Mouse (Mus musculus) right cerebral cortex, adult 18-20 months (tissue): ENCODE data around the gene Fbf1.

ENCODE experiments used
- DNase-seq: peaks from one replicate; pipeline ENCODE4 v3.0.0; 2022; ENCODE audit warnings: mixed read lengths

Gene Fbf1

DNA sequence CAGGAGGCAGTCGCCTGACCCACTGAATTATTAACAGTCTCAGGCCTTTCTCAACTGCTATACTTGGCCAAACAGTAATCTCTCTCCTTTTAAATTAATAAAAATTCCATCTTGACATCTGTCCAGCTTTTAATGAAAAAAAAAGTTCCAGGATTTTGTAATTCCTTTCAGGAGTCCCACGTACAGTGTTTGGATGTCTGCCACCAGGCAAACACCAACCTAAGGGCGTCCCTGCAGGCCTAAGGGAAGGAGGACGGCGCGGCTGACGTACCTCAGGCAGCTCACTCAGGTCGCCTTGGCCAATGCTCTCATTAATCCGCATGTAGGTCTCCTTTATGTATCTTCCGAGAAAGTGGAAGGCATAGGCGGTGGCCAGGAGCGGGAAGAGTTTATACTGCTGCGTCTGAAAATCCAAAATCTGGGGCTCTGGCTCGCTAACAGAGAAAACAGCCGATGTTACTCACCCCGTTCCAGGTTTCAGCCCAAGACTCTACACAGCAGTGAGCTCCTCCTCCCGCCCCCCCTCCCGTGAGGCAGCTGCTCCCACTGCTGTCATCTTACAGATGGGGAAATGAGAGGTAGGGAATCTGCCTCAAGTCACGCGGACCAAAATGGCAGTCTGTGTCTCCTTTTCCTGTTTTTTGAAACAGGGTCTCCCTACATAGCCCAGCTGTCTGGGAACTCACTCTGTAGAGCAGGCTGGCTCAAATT, 10.6 kb upstream of the Fbf1 start:
- DNase-seq, result no peak

DNA sequence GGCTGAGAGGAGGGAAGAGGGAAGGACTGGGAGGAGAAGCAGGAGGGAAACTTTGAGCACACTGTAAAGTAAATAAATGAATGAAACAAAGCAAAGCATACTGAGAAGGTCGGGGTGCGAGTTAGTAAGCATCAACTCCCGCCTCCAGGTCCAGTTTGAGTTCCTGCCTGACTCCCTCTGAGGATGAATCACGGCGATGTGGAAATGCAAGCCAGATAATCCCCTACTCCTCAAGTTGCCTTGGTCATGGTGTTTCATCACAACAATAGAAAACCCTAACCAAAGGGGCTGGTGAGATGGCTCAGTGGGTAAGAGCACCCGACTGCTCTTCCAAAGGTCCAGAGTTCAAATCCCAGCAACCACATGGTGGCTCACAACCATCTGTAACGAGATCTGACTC, 8.0 kb upstream of the Fbf1 start:
- no peak for DNase-seq

DNA sequence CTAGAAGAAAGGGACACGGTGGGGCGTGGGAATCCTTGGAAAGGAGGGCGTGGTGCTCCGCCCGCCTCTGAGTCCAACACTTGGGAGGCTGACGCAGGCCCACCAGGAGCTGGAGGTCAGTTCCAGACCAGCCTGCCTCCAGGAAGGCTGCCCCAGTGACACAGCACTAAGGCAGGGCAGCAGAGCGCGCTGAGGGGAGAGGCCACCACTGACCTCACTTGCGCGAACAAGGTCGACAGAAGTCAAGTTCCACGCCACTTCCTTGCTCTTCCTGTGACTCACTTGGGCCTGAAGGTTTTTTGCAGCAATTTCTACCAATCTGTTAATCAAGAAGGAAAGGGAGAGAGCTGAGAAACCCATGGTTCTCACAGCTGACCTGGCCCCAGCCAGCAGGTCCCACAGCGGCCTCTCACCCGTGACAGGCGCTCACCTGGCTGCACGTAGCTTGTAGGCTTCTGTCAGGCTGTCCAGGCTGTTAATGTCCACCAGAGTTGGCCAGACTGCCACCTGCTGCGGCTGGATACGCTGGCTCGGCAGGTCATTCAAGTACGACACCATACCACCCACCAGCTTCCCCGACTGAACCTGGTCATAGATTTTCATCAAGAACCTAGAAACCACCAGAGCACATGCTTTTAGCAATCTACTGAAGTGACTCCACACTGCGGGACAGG, 6.9 kb upstream of the Fbf1 start:
- no peak for DNase-seq

DNA sequence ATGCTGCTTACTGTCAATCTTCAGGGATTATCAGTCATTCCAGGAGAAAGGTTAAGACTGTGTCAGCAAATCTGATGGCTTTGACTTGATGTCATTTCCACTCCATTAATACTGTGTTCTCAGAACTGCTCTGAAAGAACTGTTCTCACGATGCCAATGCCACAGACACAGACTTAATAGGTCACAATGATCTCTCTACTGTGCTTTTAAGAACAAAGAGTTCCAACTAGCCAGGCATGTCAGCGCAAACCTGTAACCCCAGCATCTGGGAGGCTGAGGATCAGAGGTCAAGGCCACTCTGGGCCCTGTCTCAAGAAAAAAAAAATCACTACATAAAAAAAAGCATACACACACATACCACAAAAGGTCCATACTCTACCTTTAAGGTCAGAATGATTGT, 4.0 kb upstream of the Fbf1 start:
- DNase-seq, result no peak

DNA sequence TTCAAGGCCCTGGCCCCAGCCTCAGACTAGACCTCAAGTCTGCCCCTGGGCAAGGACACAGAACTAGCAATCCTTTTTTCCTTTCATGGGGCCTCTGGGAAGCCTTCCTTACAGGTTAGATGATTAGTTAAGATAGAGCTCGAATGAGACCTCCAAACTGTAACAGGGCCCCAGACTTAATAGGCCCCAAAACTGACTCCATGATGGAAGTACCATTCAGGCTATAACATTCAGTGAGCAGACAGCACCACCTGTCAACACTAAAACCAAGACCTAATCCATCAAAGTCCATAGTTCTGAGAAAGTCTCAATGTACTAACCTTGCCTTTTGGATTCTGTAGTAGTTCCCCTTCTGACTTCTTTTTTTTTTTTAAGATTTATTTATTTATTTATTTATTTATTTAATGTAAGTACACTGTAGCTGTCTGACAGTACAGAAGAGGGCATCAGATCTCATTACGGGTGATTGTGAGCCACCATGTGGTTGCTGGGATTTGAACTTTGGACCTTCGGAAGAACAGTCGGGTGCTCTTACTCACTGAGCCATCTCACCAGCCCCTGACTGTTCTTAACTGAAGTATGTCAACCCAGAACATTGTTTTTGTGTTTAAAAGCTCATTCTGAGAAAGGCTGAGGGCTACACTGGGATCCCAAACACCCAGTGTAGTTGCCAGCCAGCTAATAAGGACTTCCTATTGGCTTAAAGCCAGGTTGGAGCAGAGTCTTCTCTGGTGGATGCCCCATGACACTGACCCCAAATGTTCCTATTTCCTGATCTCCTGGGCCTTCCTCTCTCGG, 2.2 kb upstream of the Fbf1 start:
- no peak for DNase-seq

DNA sequence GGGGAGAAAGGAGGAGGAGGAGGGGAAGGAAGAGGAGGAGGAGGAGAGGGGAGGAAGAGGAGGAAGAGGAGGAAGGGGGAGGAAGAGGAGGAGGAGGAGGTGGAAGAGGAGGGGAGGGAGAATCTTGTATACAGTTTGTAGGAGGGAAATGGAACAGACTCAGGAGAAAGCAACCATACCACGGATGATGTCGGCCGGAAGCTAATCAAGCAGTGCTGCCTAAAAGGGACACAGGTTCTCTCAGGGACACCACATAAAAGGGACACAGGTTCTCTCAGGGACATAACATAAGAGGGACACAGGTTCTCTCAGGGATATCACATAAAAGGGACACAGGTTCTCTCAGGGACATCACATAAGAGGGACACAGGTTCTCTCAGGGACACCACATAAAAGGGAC, 1.2 kb upstream of the Fbf1 start:
- DNase-seq, result no peak

DNA sequence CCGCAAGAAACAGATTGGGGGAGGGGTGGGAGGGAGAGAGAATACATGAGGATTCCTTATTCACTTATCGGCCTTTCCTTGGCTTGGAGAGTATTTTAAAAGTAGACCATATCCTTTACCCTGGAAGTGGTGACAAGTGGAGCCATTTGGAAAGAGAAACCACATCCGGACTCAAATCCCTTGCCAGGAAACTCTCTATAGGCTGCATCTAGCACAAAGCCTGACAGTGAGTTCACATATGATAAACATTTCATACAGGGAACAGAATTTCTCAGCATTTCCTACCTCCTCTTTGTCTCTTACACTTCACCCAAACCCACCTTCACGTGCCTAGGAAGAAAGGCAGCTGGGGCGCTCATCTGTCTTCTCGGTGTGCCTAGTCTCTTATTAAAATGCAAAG, 734 bp downstream of the Fbf1 start:
- DNase-seq, result no peak

DNA sequence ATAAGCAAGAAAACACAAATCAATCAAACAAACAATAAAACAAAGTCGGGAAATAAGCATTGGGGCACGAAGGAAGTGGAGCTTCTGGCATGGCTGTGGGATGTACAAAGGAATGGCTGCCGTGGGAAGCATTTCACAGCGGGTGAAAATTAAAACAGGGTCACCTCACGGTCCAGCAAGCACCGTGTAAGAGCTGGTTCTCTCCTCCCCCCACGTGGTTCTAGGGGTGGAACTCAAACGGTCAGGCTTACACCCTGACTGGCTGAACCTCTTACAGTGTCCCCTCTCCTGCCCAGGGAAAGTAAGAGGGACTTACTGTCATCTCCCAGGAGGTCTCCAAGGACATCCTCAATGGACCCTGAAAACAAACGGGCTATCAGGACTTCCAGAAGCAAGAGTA, 5.0 kb downstream of the Fbf1 start:
- no peak for DNase-seq

DNA sequence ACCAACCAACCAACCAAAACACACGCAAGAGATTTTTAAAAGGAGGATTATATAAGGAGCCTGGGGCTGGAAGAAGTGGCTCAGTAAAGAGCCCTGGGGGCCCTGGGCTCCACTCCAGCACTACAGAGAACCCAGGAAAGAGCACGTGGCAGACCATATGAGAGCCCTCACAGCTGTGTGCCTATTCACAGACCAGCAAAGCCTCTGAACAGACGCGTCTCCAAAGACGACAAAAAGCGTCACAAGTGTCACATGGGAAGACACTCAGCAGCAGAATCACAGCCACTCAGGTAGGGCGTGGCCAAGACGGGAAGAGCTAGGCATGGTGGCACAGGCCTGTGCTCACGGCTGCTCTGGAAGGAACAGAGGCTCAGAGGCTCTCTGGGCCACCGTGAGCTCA, 5.8 kb downstream of the Fbf1 start:
- peak; percentile 66 for DNase-seq

DNA sequence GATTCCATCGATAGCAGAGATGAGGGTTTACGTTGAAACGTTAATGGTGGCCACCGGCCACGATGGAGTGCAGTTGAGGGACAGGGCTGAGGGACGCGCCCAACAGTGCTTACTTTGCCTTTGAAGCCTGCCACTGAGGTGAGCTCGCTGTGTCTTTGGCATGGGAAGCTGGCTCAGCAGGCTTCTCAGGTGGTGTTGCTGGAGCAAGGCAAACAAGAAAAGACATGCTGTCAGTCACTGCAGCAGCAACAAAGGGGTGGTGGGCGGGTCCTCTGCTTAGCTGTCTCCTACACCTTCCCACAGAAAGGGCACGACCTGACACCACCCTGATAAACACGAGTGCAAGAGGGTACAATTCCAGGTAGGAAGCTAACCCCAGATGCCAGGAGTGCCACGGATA, 6.7 kb downstream of the Fbf1 start:
- DNase-seq, result no peak

DNA sequence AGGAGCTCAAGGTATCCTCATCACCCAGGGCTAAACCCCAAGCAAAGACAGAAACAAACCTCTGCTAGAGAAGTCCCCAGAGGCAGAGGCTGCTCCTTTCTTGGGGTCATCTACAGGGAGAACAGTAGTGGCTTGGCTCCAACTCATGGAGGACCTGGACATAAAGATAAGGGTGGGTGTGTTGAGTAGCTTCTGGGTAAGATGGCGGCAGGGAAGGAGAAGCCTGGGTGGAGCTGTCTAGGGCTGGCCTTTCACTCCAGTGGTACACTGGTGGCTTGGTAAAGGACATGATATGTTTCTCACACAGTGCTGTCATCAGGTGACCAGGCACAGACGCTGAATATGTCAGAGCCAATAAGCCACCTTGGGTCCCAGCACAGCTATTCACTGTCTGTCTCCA, 17.0 kb downstream of the Fbf1 start:
- no peak for DNase-seq

DNA sequence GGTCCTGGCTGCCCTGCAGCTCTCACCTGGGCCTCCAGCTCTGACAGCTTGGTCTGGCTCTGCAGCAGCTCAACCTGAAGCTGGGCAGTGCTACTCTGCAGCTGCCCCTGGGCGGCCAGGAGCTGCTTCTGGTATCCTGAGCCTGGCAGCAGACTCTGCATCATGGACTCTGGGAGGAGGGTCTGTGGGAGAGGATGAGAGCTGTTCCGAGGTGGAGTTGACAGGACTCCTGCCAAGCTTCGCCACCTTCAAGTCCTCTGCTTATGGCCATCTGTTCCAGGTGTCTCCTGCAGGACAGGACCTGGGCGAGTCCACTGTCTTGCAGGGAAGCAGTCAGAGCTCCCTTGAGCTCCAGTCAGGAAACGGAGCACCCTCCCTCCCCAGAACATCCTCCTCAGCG, 18.6 kb downstream of the Fbf1 start:
- no peak for DNase-seq

DNA sequence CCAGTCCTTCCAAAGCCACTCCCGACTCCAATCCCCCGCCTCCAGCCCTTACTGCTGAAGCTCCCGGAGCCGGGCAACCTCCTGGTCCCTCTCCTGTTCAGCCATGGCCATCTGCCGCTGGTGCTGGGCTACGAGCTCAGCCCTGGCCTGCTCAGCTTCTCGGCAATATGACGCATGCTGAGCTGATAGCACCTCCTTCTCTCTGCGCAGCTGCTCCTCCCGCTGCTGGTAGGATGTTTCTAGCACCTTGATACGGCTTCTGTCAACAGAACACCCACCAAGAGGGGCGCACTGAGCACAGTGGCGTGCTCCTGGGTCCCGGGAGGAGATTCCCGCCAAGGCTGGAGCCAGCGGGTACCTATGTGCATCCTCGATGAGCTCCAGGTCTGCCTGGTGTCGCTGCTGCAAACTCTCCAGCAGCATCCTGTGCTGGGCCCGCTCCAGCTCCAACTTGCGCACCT, 19.2 kb downstream of the Fbf1 start:
- DNase-seq, result peak; percentile 79

DNA sequence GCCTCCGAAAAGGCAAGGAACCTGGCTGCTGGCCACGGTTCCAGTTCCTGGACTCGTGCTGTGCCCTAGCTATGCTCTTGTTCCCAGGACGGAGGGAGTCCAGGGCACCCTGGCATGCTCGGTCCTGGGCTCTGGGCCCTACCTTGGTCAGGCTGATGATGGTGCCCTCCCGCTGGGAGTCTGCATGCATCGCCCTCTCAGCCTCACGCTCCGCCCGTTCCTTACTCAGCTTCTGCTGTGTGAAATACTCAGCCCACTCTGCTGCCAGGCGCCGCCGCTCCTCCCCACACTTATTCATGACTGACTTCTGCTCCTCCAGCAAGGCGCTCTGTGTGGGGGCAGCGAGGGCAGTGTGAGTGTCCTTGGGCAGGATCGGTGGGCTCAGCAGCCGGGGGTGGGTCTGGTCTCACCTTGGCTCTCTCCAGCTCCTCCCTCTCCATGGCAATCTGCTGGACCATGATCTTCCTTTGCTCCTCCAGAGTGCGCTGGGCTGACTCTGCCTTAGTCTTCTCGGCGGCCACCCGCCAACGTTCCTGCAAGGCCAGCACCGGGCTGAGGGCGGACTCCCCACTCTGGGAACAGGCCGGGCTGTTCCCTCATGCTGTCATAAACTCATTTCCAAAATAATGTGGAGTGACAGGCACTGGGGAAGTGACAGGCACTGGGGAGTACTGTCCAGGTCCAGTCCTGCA, 21.5 kb downstream of the Fbf1 start:
- DNase-seq, result peak; percentile 88

DNA sequence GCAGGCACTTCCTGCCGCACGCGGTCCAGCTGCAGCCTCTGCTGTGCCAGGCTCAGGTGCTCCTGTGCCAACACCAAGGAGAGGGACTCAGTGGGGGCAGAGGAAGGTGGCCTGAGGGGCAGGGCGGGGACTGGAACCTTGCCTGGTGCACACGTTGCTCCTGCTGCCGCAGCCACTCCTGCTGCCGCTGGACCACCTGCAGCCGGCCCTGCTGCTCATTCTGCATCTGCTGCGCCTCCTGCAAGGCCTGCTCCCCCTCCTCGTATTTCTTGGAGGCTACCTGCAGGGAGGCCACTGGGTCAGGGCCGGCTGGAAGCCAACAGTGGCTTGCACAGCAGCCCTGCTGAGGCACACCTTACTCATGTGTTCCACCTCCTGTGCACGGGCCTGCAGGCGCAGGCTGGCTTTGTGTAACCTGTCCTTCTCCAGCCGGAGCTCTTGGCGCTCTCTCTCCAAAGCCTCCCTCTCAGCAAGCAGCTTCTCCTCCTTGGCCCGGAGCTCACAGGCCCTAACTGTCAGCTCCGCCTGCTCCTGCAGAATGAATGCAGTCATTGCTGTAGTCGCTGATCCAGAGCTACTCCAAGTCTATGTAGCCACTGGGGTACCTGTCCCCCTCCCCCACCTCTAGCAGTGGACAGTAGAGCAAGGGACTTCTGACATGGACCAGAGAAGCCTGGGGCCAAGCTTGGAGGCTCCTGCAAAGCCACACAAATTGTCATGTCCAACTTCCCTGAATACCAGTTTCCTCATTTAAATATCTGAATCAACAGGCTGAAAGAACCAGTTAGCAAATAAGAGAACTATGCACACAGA, 22.3 kb downstream of the Fbf1 start:
- no peak for DNase-seq

DNA sequence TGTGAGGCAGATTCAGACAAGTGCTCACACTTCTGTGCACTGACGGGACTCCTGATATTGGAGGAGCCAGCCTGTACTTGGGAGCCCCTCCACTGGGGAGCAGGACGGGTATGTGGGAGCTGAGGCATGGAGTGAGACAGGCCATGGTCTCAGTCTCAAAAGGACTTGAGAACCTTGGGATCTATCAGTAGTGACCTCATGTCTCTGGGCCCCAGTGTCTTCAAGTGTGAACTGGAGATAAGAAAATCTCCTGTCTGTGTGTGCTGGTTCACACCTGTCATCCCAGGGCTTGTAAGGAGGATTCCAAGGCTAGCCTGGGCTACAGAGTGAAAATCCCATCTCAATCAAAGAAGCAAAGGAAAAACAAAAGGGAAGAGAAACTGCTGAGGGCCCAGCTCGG, 24.5 kb downstream of the Fbf1 start:
- DNase-seq, result no peak

DNA sequence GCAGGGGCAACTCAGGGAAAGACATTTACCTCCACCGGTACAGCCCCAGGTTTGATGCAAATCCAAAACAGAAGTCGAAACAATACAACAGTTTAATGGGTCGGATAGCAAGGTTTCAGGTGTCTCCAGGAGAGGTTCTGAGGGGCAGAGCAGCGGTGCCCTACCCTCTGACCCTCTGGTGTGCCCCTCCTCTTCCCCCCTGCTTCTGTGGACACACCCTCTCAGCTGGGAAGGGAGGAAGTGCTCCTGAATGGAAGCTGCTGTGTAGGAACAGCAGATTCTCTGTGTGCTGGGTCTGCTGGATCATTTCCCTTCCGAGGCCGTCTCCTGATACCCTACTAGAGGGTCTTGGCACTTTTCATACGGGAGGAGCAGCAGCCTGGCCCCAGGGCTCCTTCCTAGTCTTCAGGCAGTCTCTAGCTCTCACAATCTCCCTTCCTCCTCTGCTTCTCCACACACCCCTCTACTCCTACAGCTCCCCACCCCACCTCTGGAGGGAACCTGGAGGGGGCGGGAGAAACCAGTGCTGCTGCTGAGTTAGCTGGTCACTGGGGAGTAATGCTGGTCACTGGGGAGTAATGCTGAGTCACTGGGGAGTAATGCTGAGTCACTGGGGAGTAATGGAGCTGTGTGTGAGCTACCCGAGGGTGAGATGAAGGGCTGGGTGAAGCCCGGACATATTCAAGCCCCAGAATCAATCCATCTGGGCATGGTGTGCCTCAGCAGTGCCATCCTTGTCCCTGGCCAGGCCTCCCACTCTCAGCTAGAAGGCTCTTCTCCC, 25.6 kb downstream of the Fbf1 start:
- no peak for DNase-seq

DNA sequence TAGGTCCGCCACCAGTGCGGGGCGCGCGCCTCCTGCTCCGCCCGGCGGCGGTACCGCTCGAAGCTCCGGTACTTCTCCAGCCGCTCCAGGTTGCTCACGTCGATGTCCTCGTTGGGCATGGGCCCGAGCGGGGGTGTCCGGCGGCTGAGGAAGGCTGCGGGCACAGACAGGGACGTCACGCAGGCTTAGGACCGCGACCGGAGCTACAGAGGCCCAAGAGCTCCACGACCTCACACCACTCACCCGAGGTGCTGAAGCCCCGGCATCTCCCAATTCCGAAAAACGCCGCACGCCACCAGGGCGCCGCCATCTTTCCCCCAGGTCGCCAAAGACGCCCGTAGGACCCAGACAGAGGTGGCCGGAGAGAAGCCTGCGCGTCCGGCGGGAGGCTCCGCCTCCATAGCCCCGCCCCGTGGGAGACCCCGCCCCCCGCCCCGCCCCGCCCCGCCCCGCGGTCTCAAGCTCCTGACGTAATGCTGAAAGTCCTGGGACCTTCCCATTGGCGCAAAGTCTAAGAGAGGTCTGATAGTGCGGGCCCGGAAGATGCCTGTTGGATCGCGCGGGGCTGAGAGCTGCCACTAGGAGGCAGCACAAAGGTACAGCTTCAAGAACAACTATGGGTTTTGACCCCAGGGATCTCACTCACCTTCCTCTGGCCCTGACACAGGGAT, 29.4 kb downstream of the Fbf1 start, which contains the start of gene Mrpl38:
Gene Mrpl38, minus strand, starts transcription at position 401 of the 671 bp plus-strand sequence.
- peak; percentile 84 for DNase-seq

DNA sequence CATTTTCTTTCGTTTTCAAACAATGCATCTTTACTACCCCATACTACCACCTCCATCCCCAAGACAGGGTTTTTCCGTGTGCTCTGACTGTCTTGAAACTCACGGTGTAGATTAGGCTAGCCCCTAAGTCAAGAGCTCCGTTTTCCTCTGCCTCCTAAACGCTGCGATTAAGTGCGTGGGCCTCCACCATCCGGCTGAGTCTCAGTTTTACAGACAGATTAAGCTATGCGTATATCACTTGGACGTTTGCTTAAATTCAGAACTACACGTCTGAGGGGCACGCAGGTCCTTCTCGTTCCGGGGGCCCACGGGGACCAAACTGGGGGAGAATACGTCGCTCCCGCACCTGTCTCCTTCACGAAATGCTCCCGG, 29.9 kb downstream of the Fbf1 start:
- DNase-seq, result no peak

DNA sequence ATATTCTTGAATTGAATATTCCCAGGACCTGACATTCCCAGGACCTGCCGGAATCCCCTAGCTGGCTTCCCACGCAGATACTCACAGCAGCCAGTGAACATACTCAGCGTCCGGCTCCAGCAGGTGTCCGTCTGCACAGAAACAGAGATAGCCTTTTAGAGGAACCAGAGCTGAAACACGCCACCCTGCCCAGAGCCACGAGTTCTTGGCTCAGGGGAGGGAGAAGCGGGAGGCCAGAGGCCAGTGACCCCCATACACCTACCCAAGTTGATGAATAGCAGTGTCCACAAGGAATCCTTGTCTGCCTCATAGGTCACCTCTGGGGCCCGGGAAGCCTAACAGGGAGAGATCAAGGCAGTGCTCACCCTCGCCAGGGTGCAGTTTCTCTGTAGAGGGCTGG, 33.8 kb downstream of the Fbf1 start:
- DNase-seq, result no peak

DNA sequence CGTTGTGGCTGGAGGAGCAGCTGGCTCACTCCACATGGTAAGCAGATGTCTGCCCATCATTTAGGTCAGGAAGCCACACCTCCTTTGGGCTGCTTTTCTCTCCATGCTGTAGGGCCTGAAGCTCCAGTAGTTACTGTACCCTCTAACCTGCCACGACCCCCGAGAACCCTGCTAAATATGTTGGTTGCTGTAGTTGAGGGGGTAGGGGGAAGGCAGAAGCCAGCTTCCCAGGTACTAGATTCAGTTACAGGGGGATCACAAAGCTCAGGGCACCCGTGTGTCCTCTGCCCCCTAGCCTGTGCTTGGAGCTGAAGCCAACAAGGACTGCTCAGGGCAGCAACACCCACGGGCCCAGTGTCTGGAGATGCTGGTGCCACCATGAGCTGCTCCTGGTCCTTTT, 34.5 kb downstream of the Fbf1 start:
- DNase-seq, result no peak
